Mouse (Mus musculus) brain, adult 2 months (tissue): ENCODE results near the gene 1600002K03Rik.

Source experiments
- DNase-seq: peaks from one replicate; pipeline ENCODE4 v3.0.0; 2011; ENCODE audit warnings: low read depth, low spot score

Gene 1600002K03Rik

GRCm38 (mm10) chr10:80141243-80141642 lies 31.5 kb upstream of the 1600002K03Rik start:
- peak; percentile 99 for DNase-seq

DNA sequence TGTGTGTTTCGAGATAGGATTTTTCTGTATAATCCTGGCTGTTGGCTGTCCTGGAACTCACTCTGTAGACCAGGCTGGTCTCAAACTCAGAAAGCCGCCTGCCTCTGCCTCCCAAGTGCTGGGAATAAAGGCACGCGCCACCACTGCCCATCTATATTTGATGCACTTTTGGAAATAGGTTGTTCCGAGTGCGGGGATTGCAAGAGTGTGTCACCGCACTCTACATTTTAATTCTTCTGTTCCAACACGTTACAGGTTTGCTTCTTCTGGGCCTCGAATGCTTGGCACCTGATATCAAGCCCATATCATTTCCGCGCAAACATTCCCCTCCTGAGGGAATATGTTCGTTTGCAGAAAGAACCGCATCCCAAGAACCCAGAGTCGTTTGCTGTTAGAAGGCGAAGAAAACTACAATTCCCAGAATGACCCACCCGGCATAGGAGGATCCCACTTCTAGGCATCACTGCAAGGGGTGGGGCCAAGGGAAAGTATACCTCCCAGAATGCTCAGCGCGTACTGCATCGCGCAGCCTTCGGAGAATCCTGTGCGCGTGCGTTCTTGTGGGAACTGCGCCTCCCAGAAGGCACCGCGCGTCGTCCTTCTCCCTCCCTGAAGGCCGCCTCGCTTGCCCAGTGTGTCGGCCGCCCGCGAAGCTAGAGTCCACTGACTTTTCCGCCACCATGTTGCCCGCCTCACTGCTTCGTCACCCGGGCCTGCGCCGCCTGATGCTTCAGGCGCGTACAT lies 30.8 kb upstream of the 1600002K03Rik start:
- peak; percentile 100 for DNase-seq

GRCm38 (mm10) chr10:80142530-80142925 lies 30.2 kb upstream of the 1600002K03Rik start:
- peak; percentile 56 for DNase-seq

DNA sequence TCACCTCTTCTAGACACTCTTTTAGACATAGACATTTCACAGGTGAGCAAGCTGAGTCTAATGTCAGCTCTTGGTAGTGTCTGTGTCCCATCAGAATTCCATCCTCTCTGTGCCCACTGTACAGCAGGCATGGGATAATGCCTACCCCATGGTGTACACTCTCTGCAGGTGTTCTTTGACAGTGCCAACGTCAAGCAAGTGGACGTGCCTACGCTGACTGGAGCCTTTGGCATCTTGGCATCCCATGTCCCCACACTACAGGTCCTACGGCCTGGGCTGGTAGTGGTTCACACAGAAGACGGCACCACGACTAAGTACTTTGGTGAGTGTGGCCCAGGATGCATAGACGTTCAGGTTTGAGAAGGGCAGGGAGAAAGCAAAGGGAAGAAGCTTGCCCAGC lies 29.1 kb upstream of the 1600002K03Rik start:
- DNase-seq = no peak

DNA sequence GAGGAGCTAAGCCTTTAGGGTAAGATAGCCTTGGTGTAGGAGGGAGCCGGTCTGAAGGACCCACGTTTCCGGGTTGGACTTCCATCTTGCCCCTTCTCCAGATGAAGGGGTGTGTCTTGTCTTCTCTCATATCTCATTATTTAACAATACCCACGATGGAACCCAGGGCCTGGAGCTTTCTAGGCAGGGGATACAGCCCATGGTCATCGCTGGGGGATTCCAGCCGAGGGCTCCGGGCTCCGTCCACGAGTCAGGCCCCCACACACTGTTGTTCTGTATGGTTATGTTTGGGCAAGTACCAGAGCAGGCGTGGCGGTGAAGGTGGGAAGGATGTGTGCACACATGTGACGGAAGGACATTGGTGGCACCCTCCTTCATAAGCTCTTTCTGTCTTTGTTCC lies 28.6 kb upstream of the 1600002K03Rik start:
- DNase-seq = no peak

GRCm38 (mm10) chr10:80144864-80145838 lies 27.6 kb upstream of the 1600002K03Rik start:
- DNase-seq = peak; percentile 88

GRCm38 (mm10) chr10:80145896-80146295 lies 26.8 kb upstream of the 1600002K03Rik start:
- DNase-seq = peak; percentile 59

DNA sequence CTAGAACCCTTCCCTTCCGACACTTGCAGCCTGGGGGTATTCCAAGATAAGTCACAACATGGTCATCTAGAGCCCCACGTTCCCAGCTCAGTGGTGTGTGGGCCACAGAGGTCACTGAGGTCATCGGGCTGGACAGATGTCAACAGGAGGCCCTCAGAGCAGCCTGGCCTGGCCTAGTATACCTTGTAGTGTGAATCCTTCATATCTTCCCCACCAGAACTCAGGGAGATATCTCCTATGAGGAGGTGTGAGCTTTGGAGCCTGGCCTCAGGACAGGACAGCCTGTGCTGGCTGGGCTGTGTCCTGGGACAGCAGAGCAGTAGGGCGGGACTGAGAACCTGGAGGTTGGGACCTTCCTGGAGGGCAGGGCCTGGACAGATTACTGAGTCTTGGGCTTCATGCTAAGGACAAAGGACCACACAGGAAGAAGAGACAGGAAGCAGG lies 26.2 kb upstream of the 1600002K03Rik start:
- DNase-seq = no peak

- DNase-seq = no peak
These were observed 25.5 kb upstream of the 1600002K03Rik start for GRCm38 (mm10) chr10:80147146-80147718.

DNA sequence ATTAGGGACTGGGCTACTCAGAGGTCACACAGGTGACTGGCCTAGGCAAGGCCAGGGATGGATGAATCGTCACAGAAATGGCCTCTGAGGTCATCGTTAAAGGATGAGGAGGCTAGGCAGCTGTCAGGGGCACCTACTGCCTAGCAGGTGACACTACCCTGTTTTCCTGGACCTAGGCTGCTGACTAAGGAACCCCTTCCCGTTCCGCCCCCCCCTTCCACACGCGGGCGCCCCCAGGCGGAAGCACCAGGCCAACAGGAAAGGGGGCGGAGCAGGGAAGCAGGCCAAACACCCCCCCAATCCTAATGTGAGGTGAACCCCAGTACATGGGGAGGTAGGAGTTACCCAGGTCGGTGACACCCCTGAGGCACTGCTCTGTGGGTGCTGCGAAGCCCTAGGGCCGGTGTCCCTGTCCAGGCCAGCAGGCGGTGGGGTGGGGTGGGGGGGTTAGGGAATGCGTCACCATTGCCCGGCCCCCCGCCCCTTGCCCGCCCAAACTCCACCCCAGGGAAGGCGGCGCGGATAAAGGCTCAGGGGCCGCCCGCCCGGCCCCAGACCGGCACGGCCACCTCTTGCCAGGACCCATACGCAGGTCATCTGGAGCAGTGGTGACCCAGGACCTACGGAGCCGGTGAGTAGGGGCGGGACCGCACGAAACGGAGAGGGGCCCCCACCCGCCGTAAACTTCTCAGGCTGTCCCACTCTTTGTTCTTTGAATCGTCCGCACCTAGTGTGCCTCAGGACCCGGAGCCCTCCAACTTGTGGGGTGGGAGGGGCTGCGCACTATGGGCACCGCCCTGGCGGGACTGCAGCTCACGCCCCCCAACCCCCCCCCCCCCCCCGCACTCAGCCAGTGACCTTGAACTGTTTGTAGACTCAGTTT lies 24.8 kb upstream of the 1600002K03Rik start, which contains the start of gene Midn:
Midn (plus strand) TSS at position 554 of the 883 bp plus-strand sequence.
- DNase-seq = peak; percentile 84

DNA sequence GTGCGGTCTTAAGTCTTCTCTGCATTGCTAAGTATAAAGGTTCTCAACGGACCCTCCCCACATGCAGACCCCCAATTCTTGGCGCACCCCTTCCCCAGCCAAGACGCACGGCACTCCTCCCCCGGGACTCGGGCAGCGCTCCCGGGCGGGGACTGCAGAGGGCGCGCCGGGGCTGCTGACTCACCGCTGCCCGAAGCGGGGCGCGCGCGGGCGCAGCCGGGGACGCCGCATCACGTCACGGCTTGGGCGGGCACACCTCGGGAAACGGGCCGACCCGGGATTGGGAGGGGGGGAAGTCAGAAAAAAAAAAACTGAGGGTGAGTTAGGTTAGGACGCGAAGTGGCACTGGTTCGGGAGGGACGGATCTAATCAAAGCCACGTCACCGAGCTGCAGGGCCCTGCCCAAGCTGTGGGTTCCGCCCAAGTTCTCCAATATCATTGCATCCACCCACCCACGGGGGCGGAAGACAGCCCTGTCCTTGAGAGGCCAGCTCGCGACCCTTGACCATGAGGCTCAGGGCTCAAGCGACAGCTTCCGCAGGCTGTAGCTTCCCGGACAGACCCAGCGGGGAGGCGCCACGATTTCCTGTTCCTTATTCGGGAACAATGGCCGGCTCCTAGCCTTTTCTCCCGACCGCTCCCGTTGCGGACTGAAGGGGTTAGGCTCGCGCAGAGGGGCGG lies 24.0 kb upstream of the 1600002K03Rik start:
- peak; percentile 97 for DNase-seq

GRCm38 (mm10) chr10:80149291-80150225 lies 23.2 kb upstream of the 1600002K03Rik start:
- peak; percentile 99 for DNase-seq

- DNase-seq = peak; percentile 44
These were observed 22.2 kb upstream of the 1600002K03Rik start for GRCm38 (mm10) chr10:80150226-80151210.

- DNase-seq = peak; percentile 82
These were observed 21.3 kb upstream of the 1600002K03Rik start for GRCm38 (mm10) chr10:80151211-80152034.

GRCm38 (mm10) chr10:80152071-80152872 lies 20.5 kb upstream of the 1600002K03Rik start:
- DNase-seq = peak; percentile 70

DNA sequence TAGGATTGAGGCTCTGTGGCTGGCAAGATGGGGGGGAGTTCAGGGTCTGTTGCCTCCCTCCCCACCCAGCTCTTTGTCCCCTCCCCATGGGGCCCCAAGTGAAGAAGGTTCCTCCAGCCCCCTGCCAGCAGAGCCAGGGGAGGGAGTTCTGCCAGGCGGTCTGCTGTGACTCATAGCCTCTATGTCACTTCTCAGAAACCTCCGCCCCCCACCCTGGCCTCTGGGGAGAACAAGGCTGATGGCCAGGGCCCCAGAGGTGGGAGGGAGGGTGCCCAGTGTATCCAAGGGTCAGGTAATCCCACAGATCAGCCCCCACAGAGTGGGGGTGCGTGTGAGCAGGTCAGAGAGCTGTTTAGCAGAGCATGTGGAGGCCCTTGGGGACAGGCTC lies 19.9 kb upstream of the 1600002K03Rik start:
- DNase-seq = no peak
